Mouse (Mus musculus) urinary bladder, postnatal 4 days (tissue): ENCODE results near the gene Stx1b.
"Not testable (repeated sequence)": the region's sequence is repeated elsewhere in the genome, so short reads cannot be mapped to it uniquely, and the experiment has no call there.

Experiments used
- DNase-seq, 2 experiments: peaks; one replicate each; pipeline ENCODE4 v3.0.0; 2021 to 2022; ENCODE audit warnings: low spot score in 2 of 2

Gene Stx1b

DNA sequence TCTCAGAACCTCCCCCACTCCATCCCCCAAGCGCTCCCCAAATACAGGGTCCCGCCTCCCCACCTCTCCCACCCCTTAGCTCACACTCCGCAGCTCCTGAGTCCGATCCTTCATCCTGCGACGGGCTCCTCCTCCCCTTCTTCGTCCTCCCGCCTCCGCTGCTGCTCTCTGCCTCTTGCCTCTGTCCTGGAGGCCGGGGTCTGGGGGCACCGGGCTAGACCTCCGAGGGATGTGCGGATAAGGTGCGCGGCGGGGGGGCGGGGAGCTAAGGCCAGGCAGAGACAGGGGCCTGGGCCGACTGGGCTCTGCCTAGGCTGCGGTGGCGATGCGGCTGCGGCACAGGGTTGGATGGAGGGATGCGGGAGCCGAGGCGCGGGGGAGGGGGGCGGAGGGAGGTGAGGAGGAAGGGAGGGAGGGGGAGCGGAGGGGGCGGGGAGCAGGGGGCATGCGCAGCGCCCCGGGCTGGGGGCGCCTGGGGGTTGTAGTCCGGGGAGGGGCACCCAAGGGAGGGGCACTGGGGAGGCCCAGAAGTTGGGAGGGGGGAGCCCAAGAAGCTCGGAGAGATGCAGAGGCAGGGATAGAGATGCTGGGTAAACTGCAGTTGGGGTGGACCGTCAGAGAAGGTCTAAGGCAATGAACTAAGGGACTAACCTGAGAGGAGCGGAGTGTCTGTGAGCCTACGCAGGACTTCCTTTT, at the start of gene Stx1b, which contains the start of gene Stx4a:
TSS of gene Stx1b (minus strand) at position 374 of the 696 bp plus-strand sequence.
TSS of gene Stx4a (plus strand) at position 119 of the 696 bp plus-strand sequence.
- peak in 1 of 2 experiments; percentile 46 for DNase-seq

DNA sequence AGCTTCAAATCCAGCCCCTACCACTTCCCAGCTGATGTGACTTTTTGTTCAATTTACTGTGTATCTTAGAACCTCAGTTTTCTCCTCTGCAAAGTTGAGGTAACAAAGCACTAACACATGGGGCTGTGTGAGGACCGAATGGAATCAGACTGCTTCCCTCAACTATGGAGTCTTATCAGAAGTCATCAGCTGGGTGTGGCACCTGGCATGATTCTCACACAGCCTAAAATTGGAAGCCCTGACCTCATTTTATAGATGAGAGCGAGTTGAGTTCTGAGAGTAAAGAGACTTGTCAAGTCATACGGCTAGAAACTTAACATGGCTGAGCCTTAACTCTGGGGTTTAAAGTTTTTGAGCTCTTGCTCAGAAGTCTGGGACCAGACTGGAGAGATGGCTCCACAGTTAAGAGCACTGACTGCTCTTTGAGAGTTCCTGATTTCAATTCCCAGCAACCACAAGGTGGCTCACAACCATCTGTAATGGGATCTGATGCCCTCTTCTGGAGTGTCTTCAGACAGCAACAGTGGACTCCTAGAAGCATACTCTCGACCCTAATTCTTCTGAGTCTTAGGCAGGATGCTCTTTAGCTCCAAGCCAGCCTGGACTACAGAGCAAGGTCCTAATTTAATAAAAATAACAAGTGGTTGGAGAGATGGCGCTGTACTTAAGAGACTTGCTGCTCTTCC, 45.9 kb upstream of the Stx1b start:
- no peak for DNase-seq

DNA sequence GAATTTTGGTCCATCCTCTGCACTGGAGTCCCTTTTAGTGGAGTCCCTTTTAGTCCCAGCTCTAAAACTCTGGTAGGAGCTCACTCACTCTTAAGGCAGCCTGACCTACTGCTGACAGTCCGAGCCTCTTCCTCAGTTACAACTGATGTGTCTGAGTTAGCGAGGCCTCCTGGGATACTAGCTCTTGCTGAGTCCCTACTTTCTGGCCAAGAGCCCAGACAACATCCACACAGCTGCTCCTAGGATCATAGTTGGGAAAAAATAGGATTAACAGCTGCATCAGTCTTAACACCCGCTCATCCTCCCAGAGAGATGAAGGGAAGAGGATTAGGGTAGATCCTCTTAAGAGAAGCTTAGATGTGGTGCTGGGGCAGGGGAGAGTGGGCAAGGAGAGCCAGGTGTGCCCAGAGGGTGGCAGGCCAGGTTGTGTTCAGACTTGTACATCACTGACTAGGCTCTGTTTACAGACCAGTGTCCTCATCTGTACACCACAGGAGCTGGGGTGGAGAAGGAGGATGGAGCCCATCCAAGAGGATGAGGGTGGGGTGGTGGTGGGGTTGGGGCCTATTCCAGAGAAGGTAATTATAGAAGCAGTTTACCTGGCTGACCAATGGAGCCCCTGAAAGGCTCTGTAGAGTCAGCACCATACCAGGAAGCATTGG, 44.9 kb upstream of the Stx1b start:
- DNase-seq, result no peak

DNA sequence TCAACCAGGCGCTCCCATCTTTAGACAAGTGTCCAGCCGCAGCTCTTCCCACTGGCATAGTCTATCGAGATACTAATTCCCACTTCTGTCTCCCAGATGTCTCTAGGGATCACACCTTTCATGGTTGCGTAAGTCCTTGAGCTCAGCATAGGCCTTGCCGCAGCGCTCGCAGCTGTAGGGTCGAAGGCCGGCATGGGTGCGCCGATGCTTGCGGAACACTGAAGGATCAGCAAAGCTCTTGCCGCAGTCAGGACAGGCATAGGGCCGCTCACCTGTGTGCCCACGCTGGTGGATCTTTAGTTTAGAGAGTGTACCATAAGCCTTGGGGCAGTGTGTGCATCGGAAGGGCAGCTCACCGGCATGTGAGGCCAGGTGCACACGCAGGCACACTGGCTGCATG, 43.3 kb upstream of the Stx1b start:
- DNase-seq, result no peak

DNA sequence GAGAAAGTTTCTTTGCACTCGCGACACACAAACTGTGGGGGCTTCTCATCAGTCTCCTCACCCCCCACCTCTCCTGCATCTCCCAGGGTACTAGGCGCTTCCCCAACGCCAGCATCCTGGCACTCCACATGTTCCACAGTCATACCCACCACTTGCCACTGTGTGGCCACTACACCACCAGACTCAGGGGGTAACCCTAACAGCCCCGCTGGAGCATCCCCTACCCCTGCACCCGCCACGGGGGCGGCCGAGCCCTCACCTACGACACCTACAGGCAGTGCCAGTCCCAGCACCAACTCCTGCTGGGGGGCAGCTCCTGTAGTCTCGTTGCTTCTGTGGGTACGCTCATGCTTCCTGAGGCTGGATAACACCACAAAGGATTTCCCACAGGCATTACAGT, 42.1 kb upstream of the Stx1b start:
- no peak for DNase-seq

DNA sequence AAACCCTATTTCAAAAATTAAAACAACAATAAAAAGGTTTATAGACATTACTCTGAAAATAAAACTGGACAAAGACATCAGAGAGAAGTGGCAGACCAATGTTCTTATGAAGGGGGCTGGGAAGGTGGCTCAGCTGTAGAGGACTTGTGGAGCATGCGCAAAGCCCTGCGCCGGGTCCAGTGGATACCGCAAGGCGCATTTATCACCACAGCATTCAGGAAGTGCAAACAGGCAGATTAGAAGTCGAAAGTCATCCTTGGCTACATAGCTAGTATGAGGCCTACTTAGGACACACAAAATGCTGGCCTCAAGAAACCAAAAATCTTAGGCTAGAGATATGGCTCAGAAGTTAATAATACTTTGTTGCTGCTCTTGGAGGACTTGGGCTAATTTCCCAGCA, 33.9 kb upstream of the Stx1b start:
- DNase-seq, result no peak

DNA sequence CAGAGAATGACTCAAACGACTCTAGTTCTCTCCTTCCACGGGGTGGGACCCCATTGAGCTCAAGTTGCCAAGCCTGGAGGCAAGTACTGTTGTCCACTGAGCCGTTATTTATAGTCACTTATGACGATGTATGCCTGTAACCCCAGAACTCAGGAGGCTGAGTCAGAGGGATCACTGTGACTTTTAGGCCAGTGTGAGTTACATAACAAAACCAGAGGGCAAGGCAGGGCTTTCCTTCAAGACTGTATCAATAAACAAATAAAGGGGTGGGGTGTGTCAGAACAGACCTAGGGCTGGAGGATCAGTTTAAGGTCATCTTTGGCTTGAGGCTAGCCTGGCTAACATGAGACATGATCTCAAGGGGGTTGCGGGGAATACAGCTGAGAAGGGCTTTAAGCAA, 26.6 kb upstream of the Stx1b start:
- no peak for DNase-seq

DNA sequence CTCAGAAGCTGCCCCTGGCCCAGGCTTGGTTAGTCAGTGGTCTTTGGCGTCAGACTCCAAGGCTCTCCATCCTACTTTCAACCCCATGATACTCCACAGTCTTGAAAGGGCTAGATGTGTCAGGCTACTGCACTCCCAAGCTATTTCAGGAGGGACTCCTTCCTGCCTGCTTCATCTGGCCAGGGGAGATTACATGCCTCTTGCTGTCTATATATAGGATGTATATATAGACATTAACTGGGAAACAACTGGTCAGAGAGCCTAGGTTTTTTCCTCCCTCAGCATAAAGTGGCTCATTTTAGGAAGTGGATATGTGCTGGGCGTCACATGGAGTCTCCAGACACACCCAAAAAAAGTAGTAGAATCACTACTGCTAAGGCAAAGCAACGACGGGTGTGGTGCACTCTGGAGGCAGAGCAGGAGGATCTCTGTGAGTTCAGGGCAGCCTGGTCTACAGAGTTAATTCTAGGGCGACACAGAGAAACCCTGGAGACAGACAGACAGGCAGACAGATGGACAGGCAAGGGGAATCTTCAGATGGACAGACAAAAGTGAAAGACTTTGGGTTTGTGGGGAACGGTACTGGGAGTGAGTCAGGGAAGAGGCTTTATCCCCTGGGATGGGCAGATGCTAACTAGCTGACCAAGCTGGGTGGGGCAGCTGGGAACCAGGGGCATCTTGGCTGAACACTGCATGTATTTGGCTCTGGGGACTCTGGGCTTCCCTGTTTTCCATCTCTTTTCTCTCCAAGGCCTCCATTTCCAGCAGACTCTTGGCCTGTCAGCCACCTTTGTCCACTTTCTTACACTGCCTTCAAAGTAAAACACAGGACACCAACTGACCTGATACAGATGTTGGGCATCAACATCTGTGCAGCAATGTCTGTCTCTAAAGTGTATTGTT, 25.9 kb upstream of the Stx1b start:
- DNase-seq, result no peak

DNA sequence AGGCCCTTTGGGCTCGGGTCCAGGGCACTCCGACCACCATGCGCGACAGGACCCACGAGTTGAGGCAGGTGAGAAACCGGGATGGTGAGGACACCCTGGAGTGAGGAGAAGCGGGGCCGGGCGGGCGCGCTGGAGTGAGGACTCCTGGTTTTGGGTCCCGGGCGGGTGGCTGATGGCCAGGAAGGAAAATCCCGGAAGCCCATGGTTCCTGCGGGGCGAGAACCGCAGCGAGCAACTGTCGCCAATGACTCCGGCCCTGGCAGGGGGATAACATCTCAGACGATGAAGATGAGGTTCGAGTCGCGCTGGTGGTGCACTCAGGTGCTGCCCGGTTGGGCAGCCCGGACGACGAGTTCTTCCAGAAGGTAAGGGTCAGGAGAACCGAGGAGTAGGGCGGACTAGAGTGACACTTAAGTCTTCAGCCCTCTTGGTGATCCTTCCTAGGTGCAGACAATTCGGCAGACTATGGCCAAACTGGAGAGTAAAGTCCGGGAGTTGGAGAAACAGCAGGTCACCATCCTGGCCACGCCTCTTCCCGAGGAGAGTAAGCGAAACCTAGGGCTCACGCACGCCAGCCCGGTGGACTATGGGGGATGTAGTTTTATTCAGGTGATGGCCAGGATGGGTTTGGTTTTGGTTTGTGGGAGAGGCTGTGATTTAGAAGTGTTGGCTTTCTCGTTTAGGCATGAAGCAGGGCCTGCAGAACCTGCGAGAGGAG, 17.8 kb upstream of the Stx1b start:
- peak; percentile 70 to 78 for DNase-seq

DNA sequence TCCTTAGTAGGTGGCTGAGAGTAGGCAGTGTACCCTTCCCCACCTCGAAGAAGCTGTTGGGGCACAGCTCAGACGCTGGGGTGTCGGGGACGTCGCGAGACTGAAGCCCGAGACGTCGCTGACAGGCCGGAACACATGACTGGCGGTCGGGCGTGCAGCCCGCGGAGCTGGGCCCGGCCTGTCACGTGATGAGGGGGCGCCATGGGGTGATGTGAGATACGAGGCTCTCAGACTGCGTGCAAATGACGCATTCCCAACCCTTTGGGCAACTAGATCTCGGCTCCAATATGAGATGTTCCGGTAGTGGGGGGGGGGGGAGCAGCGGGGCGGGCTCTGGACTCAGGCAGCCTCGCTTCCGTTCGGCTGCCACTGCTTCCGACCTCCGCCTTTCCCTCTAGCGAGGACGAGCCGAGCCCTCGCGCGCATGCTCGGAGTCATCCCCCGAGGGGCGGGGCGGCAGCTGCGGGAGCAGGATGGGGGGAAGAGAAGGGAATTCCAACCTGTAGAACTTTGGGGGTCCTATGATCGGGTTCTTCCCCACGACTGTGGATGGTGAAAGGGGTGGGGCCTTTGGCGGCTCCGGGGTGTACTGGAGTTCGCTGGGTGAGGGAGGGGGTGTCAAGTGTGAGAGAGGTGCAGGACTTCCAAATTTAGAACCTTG, 17.1 kb upstream of the Stx1b start:
- DNase-seq, result peak; percentile 93 to 95

DNA sequence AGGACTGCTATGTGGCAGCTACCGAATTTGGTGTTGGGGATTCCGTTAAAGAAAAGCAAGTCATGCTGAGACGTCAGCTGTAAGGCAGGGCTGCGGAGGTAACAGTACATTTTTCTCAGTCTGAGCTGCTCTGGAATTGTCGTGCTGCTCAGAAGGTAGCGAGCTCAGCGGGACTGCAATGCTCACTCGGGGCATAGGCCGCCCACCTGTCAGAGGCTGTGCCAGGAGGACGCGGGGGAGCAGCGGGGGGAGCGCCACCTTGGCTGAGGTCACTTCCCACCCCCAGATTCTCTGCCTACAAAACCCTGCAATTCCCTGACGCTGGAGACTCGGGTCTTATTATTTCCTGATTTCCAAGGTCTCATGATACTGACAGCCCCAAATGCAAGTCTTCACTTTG, 16.5 kb upstream of the Stx1b start:
- peak in 1 of 2 experiments; percentile 49 for DNase-seq

DNA sequence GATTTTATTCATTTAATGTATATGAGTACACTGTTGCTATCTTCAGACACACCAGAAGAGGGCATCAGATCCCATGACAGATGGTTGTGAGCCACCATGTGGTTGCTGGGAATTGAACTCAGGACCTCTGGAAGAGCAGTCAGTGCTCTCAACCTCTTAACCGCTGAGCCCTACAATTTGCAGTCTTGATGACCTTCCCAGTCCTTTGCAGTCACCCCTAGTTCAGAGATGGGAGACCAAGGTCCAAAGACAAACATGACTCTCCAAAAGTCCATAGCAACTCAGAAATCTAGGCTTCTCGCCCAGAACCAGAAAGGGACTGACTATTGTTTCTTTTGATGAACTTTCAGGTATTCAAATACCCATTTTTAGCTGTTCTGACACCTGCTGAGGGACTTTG, 15.7 kb upstream of the Stx1b start:
- not testable (repeated sequence) for DNase-seq

DNA sequence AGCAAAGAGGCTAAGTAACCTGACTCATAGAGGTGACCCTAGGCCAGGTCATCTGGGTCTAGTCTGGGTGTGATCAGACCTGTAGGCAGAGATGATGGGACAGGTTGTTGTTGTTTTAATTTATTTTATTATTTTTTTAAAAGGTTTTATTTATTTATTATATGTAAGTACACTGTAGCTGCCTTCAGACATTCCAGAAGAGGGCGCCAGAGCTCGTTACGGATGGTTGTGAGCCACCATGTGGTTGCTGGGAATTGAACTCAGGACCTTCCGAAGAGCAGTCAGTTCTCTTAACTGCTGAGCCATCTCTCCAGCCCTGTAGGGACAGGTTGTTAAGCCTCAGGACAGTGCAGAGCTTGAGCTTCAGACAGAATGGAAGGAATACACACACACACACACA, 13.5 kb upstream of the Stx1b start:
- not testable (repeated sequence) for DNase-seq

DNA sequence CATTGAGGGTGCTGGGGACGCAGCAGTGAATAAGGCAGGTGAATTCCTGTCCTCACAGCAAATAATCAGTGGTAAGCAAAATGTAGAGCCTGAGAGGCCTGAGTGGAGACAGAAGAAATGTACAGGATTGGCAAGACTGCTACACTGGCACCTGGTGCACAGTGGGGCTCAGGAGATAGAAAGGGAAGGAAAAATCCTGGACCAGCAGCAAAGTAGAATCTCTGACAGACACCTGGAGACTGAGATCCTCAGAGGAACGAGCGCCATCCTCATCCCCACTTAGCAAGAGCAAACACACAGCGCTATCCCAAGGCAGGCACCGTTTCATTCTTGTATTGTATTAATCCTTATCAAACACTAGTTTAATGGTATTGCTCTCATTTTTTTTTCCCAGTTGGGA, 13.1 kb upstream of the Stx1b start:
- no peak for DNase-seq

DNA sequence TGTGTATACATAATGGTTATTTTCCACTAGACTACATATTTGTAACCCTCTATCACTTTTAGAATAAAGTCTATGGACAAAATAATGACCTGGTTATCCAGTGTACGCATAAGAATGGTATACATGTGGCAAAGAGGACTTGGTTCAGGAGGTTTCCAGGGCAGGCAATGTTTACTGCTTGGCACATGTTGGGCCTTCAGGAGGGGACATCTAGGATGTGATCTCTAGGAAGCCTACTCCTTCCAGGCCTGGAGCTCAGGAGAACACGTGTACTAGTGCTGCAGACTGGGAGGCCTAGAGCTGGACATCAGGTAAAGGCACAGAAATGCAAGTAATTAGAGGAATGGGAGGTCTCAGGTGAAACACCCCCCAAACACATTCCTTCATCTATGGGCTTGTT, 11.2 kb upstream of the Stx1b start:
- no peak for DNase-seq

DNA sequence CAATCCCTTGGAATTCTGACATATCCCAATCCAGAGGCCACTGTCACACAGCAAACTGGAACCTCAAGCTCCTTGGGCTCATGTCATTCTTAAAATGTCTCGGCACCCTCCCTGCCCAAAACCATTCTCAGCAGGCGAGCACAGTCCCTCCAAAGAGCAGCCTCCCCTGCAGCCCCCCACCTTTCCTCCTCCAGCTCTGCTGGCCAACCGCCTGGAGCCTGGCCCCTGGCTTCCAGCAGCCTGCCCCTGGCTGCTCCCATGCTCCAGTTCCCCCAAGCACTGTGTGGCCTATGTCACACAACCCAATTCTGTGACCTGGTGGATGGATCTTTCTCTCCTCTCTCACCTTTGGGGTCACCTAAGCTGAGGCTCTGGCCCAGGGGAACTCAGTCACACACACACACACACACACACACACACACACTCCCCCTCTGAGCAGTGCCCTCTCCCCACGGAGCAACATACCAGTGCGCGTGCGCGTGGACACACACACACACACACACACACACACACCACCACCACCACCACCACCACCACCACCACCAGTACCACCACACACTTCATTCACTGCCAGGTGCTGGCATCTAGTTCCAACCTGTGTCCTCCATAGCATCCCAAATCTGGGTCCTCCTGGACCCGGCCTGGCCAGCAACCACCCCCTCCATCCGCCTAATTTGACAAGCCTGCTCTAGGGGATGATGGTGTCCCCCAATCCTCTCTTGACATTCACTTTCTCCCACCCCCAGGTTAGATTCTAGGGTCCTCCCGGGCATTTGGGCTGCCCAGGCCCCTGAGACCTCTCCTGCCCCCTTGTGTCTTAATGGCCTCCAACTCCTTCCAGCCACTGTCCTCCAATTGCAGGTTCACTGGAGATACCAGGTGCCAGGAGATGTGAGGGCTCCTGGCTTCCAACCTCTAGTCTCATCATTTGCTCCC, 845 bp downstream of the Stx1b start:
- no peak for DNase-seq

DNA sequence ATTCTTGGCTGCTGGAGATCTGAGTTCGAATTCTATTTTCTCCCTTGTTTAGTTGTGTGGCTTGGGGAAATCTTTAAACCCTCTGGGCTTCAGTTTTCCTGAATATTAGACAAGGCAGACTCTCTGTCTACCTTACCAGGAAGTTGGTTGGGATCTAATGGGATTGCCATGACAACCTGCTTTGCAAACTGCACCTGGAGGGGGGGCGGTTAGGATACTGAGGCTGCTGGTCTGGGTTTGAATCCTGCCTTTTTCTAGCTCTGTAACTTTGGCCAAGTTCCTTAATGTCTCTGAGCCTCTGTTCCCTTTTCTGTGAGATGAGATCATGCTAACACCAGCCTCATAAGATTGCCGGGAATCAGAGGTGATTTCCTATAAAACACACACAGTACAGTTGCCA, 1.9 kb downstream of the Stx1b start:
- no peak for DNase-seq

DNA sequence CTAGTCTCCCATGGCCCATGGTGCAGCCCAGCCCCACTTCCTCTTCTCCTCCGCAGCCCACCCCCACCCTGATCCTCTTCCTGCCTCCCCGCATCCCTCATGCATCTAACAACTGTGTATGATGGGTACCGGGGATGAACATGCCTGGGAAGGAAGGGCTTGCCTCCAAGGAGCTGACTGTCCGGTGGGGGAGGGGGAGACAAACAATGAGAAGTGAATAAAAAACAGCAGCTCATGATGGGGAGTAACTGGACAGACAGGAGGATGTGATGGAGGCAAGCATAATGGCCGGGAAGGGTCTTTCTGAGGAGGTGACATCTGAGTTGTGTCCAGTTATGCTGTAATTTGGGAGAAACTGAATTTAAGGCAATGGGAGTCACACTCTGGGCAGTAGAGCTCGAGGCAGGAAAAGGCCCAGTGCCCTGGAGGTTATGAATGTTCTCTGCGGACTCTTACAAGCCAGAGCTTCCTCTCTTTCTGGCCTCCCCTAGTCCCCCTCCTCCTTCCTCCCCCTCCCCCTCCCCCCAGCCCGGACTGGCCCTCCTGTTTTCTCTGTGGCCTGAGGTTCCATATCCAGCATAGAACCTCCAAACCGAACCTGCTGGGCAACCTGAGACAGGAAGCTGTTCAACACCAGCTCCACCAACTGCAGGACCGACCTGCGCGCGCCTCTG, 3.4 kb downstream of the Stx1b start:
- no peak for DNase-seq

DNA sequence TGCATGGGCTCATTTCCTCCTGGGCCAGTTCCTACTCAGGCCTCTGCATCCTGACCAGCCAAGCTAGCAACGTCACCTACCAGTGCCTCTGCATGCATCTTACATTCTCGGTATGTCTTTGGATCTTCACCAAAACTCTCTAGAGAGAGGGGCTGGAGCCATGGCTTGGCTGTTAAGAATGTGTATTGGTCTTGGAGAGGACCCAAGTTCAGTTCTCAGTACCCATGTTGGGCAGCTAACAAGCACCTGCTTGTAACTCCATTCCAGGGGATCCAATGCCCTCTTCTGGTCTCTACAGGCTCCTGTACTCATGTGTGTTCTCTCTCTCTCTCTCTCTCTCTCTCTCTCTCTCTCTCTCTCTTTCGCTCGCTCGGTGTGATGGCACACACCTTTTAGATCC, 6.6 kb downstream of the Stx1b start:
- no peak for DNase-seq
